Mouse (Mus musculus): Measurements from ENCODE around the gene Tmem63a.
"Not testable (repeated sequence)": the region's sequence is repeated elsewhere in the genome, so short reads cannot be mapped to it uniquely, and the experiment has no call there.

GRCm38 (mm10) chr1:180937631-180938030, 4.5 kb upstream of the Tmem63a start:
- not testable (repeated sequence) for TF ChIP-seq CTCF (IDR thresholded peaks at IDR 0.05; ENCODE audit: extremely low read depth, insufficient read depth, insufficient read length, insufficient replicate concordance); POLR2A (IDR thresholded peaks at IDR 0.05; ENCODE audit: low read depth, low read length)
